ENCODE assay signal across 8 mouse cellular contexts in genomic region chrX:104200388-104200735, GRCm38 (mm10). TPM values are rescaled to one million over a fixed set of nuclear protein-coding genes. Genes with fewer than 3 reads are reported as not detected.
DNase-seq lines count a peak whose midpoint lies in the region; ATAC-seq and TF ChIP-seq lines count a peak whose summit lies in the region.

No protein-coding gene starts in this region.

- H3K4me3 ChIP-seq in bone marrow macrophage, adult 2 months (ENCODE audit: insufficient read depth, low read length): peak overlapping the region; percentile 51
- H3K4me3 ChIP-seq in kidney, postnatal 0 days (replicated peaks; ENCODE audit: low read depth, low read length): peak overlapping the region; percentile 47
- peak overlapping the region; percentile 51 for H3K4me3 ChIP-seq in stomach, embryonic 16.5 days (replicated peaks; ENCODE audit: low read length)

- H3K36me3 ChIP-seq in kidney, postnatal 0 days (ENCODE audit: insufficient read depth, low read length): no peaks in the 10 kb centered on the region
- H3K36me3 ChIP-seq in stomach, embryonic 16.5 days (ENCODE audit: control insufficient read depth, insufficient read depth, low read length): no peaks in the 10 kb centered on the region

- no peaks in the 10 kb centered on the region for H3K9me3 ChIP-seq in kidney, postnatal 0 days (replicated peaks; ENCODE audit: low read length)
- no peaks in the 10 kb centered on the region for H3K9me3 ChIP-seq in stomach, embryonic 16.5 days (replicated peaks; ENCODE audit: control insufficient read depth, low read length)

- ATAC-seq in frontal cortex, adult (ENCODE audit: low TSS enrichment): peak; percentile 58
- peak; percentile 83 for ATAC-seq in kidney, postnatal 0 days (replicated peaks; ENCODE audit: low FRiP score, low read depth)
- peak; percentile 68; the same call in 1 of the 2 replicates for ATAC-seq in stomach, embryonic 16.5 days (ENCODE audit: insufficient read depth, low FRiP score)
- no peak for ATAC-seq in megakaryocyte-erythroid progenitor cell, adult 5-6 weeks (replicated peaks; ENCODE audit: low FRiP score, low TSS enrichment, poor library complexity, severe bottlenecking)

- WGBS in kidney, postnatal 0 days: 41% methylated on average over 22 of the region's 37 CpGs
- 26% methylated on average over 20 of the region's 37 CpGs for WGBS in stomach, embryonic 16.5 days

- peak overlapping the region; percentile 75 for H3K4me2 ChIP-seq in kidney, postnatal 0 days (ENCODE audit: low read length)
- peak overlapping the region; percentile 71 for H3K4me2 ChIP-seq in stomach, embryonic 16.5 days (ENCODE audit: low read depth, low read length)

- no peak overlapping the region for H3K27ac ChIP-seq in bone marrow macrophage, adult 2 months (ENCODE audit: insufficient read depth, low read depth, low read length)
- H3K27ac ChIP-seq in kidney, postnatal 0 days: peak overlapping the region; percentile 42
- H3K27ac ChIP-seq in stomach, embryonic 16.5 days (ENCODE audit: low read length): no peak overlapping the region

- H3K27me3 ChIP-seq in kidney, postnatal 0 days (ENCODE audit: insufficient read depth, low read length): peaks cover 12% of the 10 kb centered on the region
- peaks cover 34% of the 10 kb centered on the region for H3K27me3 ChIP-seq in stomach, embryonic 16.5 days (ENCODE audit: control insufficient read depth, insufficient read depth, low read length)

- TF ChIP-seq CTCF in bone marrow macrophage, adult 2 months (IDR thresholded peaks at IDR 0.05; ENCODE audit: low read depth, low read length): no peak
- TF ChIP-seq CTCF in kidney, postnatal 0 days (IDR thresholded peaks at IDR 0.05; ENCODE audit: low read depth): no peak

- DNase-seq in kidney, adult 11 months: peak; percentile 12
- no peak for DNase-seq in kidney, adult 18-20 months
- no peak for DNase-seq in kidney, postnatal 0 days (ENCODE audit: low spot score)
- DNase-seq in lung, postnatal 14 days: peak; percentile 21

- TF ChIP-seq POLR2A in bone marrow macrophage, adult 2 months (IDR thresholded peaks at IDR 0.05; ENCODE audit: borderline replicate concordance, low read depth, low read length): no peak

- peak overlapping the region; percentile 62 for H3K9ac ChIP-seq in kidney, postnatal 0 days (ENCODE audit: low read depth, low read length)
- H3K9ac ChIP-seq in stomach, embryonic 16.5 days (ENCODE audit: low read length): peak overlapping the region; percentile 58

- no peaks in the 10 kb centered on the region for H3K4me1 ChIP-seq in bone marrow macrophage, adult 2 months (ENCODE audit: control insufficient read depth, insufficient read depth, low read length)
- H3K4me1 ChIP-seq in kidney, postnatal 0 days (replicated peaks; ENCODE audit: insufficient read depth, low read length): no peaks in the 10 kb centered on the region
- H3K4me1 ChIP-seq in stomach, embryonic 16.5 days (ENCODE audit: control insufficient read depth, insufficient read depth, low read length): no peaks in the 10 kb centered on the region; the same call in 1 of the 2 replicates

RNA-seq across cellular contexts. Expression of gene Nexmif, which starts 0.6 kb away (rescaled TPM):
- polyA plus RNA-seq in bone marrow macrophage, adult 2 months (2012; ENCODE audit: insufficient read depth, insufficient read length, missing spikeins): not detected in 2 replicates
- polyA plus RNA-seq in kidney, postnatal 0 days (2015; fragmentation: Nextera tagmentation; extraction: Ambion mirVana): 1.1 and 1.3 TPM in 2 replicates
- polyA plus RNA-seq in stomach, embryonic 16.5 days (2015; fragmentation: Nextera tagmentation; extraction: Ambion mirVana): 0.29 and 0.40 TPM in 2 replicates
- total RNA-seq in megakaryocyte-erythroid progenitor cell, adult 5-6 weeks (2014; fragmentation: Nextera tagmentation): not detected in 2 replicates
- total RNA-seq in megakaryocyte-erythroid progenitor cell, adult 5-6 weeks (2017): not detected in 2 replicates

Comparison
In these comparisons a context has a peak if more than half of its experiments do, and no peak if none do; other contexts are left out.
1. DNase-seq: peak in kidney, adult 11 months (single experiment) and lung, postnatal 14 days (single experiment); none in kidney, adult 18-20 months (single experiment) and kidney, postnatal 0 days (single experiment).
2. Peak in every context shown above with its lines, with median percentiles within 50 percentile points of each other: H3K4me3 ChIP-seq.